Mouse (Mus musculus) heart, adult 18-20 months (tissue): ENCODE results near the gene Satb2. TPM values are rescaled to one million over a fixed set of nuclear protein-coding genes. Genes with fewer than 3 reads are reported as not detected.

Experiments
- DNase-seq, 2 experiments: peaks; one replicate each; pipeline ENCODE4 v3.0.0; 2021 to 2022; ENCODE audit warnings: mixed read lengths in 1 of 2
- total RNA-seq, 2 experiments: library from RNA; stranded (reverse); gene quantifications; 2 replicates each; pipeline ENCODE4 v1.2.3; 2021

The Satb2 gene
- total RNA-seq, 2 experiments from 2014 or later: 0.21 to 0.22 TPM

DNA sequence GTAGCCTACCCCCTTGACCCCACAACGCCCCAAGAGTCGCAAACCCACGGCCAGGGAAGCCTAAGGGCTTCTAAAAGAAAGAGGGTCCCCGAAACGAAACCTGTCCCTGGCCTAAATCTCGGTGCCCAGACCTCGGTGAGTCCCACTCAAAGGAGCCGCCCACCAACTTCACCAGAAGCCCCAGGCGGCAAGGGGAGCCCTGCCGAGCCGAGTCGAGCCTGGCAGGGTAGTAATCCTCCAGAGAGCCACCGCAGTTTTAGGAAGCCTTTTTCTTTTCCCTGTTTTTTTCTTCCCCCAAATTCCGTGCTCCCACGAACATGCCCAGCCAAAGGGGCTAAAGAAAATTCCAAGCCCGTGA, 4.9 kb downstream of the Satb2 start:
- no peak for DNase-seq

DNA sequence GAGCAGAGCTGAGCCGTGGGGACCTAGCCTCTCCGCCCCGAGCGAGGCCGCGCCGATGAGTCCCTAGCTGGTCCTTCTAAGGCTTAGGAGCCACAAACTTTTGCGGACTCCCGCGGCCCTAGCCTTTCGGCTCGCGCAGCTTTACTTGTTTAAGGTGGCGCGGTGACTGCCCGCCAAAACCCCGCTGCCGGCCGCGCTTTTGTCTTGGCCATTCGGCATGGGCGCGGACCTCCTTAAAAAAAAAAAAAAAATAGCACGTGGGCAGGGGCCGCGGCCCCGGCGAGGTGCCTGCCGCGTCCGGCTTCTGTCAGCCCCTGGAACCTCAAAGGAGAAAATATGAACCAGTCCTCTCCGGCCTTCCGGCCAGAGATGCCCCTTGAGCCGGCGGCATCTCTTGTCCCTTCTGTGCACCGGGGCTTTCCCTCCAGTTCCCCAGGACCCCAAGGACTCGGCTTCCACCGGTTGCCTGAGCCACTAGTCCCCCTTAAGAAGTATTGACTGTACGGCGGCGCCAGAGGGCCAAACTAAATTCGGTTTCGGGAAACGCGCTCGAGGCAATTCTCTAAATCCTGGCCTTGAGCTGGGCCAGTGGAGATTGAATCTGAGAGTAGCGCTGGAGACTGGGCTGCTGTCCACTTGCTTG, 5.4 kb downstream of the Satb2 start:
- DNase-seq: peak; percentile 95 to 100

GRCm38 (mm10) chr1:56972251-56972949, 6.0 kb downstream of the Satb2 start:
- DNase-seq: peak; percentile 51 to 55

- no peak for DNase-seq
Measured at GRCm38 (mm10) chr1:56971942-56972250, 6.6 kb downstream of the Satb2 start.

DNA sequence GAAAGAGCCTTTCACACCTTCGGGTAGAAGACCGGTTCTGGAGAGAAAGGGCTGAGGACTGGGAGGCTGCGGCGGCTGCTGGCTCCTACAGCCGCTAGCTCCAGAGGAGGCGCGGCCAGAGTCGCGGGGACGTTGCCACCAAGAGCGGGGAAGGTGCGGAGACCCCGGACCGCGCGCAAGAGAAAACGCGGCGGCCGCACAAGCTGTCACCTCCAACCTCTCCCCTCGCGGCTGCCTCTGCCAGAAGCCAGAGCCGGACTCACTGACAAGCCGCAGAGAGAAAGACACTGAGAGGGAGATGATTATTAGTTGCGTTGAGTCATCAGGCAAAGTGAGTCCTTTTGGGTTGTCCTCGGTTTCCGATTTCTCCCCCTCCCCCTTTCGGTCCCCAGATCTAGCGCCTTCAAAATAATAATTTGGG, 7.0 kb downstream of the Satb2 start:
- peak in 1 of 2 experiments; percentile 41 for DNase-seq

DNA sequence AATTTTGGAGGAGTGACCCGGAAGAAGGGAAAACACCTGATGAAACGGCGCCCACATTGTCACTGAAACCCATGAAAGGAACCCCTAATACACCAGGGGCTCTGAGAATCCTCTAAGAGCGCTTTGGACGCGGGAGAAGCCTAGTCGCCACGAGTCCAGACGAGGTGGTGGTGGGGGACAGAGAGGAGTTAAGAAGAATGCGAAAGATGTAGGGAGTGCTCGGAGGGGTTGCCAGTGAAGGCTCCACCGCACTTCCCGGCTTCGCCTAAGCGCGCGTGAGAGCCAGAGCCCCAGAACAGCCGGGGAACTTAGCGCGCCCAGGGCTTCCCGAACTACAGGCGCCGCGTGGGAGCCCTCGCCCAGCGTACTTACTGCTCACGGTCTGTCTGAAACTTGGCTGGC, 7.7 kb downstream of the Satb2 start:
- DNase-seq: peak in 1 of 2 experiments; percentile 45

DNA sequence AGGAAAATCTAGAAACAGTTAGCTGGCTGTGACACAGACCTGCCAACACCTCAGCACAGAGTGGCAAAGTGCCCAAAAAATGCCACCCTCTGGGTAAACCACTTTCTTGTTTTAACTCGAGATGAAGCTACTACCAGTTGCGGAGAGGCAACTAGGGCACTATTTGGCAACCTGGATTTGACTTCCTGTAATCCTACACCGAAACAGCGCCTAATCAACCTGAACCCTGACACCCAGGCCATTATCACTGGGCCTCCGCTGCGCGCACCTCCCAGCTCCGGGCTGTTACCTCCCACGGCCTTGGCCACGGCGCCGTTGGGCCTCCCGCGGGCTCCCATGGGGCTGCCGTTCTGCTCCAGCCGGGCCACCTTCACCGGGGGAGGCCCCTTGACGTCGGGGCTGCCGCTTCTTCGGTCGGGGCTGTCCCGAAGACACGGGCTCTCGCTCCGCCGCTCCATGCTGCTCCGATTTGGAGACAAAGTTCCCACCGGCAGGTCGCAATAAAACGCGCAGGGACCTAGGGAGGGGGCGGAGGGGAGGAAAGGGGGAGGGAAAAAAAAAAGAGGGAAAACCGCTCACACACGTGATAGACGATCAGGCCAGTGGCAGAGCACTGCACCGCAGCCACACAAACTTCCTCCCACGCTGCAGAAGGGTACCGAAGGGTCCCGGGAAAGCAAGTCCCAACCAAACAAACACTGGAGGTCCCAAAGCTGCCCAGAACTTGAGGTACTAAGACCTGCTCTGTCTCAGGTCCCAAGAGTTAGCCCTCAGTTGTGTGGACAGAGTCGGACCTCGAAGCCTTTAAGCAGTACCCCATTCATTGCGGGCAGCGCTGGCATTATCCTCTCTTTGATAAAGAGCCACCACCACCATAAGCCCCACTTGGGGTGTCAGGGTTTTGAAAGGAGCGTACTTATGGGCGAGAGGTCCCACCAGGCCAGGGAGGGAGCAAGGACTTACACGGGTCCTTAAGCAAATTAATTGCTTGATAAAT, 8.8 kb downstream of the Satb2 start:
- DNase-seq: peak in 1 of 2 experiments; percentile 23

DNA sequence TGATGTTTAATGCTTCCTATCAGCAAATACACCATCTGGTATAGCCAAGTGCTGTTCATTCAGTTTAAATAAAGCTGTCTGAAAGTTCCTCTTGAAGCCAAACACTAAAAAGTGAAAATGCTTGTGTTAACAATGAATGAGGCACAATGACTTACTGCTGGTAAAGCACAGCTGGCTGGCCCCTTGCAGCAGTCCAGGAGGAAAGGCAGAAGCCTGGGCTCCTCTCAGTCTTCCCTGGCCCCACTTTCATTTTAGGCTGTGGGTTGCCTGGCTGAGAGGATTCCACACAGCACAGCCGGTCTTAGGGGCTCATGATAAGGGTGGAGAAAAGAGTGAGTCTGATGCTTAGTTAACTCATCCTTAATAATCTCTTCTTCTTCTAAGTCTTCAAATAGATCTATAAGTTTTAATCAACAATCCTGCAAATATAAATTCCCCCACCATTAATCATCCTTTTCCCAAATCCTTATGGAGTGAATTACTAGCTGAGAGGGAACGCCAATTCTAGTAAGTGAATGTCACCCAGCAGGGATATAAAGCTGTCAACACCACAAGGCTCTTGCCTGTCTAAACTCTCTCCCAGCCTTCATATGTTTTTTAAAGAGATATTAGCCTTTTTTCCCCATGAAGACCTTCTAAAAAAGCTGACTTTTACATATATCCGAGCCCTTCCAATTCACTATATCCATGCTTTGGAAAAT, 12.4 kb downstream of the Satb2 start:
- no peak for DNase-seq

- no peak for DNase-seq
Measured at GRCm38 (mm10) chr1:56964493-56964892, 14.0 kb downstream of the Satb2 start.

DNA sequence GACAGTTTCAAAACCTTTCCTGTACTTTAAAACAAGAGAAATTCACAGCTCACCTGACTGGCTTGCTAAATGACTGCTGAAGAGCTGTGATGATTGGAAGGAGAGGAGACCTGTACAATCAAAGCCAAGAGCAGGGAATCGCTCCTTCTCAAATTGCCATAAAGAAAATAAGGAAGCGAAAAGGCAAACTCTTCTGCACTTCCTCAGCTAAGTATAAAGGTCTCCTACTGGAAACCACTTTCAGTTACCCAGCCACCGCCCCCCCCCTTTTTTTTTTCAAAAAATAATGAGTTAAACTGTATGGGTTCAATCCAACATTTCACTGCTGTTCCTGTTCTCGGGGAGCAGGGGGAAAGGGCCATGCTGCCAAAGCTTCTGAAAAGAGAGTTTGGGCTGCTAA, 15.2 kb downstream of the Satb2 start:
- no peak for DNase-seq

GRCm38 (mm10) chr1:56958996-56959395, 19.5 kb downstream of the Satb2 start:
- no peak for DNase-seq

- no peak for DNase-seq
Measured at GRCm38 (mm10) chr1:56957942-56958341, 20.5 kb downstream of the Satb2 start.

GRCm38 (mm10) chr1:56956811-56957210, 21.6 kb downstream of the Satb2 start:
- no peak for DNase-seq

DNA sequence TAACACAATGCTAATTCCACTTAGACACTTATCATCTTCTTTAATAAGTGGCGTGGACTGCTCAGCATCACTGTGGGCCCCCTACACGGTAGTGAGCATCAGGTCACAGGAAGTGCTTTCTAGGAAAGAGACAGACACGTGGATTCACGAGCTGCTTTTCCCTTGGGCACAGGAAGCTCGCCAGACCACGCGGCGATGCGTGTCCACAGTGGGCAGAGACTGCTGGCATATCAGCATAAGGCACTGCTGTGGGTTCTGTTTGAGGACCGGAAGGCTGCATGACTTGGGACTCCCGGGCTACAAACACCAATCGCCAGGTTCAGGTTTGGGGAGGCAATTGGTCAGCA, 22.7 kb downstream of the Satb2 start:
- DNase-seq: no peak

GRCm38 (mm10) chr1:56955055-56955738, 23.3 kb downstream of the Satb2 start:
- DNase-seq: no peak

DNA sequence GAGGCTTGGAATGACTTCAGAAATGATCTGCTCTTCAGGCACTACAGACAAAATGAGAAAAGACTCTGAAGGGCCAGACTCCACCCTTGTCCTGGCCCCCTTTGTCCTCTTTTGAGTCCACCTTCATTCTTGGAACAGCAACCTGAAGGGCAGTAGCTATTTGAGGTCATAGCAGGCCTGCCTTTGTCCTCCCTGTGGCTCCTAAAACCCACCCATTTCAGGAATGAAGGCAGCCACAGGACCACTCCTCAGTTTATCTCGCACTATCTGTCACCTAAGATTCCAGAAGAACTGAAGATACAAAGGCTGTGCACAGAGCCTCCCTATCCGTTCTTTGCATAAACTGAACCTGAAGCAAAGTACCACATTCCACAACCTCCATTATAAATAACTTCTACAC, 24.9 kb downstream of the Satb2 start:
- no peak for DNase-seq

GRCm38 (mm10) chr1:56951980-56952379, 26.5 kb downstream of the Satb2 start:
- DNase-seq: no peak

GRCm38 (mm10) chr1:56951525-56951924, 26.9 kb downstream of the Satb2 start:
- no peak for DNase-seq

DNA sequence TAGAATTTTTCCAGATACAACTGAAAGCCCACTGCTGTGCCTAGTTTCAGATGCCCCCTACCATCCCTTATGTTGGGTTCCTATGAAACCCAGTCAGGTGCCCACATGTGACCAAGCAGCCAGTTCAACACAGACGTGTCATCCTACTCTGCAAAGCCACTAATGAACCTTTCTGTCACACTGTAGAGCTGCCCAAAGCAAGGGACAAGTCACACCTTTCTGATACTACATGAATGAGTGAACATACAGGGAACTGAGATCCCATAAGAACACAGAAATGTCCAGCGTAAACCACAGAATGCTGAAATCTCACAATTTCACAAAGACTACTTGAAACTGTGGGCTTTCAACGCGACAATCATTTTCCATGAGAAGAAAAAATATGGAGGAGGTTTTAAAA, 39.0 kb downstream of the Satb2 start:
- no peak for DNase-seq

DNA sequence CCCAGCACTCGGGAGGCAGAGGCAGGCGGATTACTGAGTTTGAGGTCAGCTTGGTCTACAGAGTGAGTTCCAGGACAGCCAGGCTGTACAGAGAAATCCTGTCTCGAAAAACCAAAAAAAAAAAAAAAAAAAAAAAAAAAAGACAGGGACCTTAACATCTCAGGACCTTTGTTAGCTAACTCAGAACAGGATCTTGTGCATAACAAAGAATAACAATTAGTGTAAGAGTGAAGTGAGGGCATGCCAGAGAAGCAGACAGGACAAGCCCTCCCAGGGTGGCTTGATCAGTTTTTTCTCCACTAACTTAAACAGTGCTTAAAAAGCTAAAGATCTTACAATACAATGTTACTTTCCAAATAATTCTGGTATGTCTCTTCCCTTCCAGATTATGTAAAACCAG, 40.0 kb downstream of the Satb2 start:
- no peak for DNase-seq

- DNase-seq: no peak
Measured at GRCm38 (mm10) chr1:56936554-56936953, 41.9 kb downstream of the Satb2 start.

DNA sequence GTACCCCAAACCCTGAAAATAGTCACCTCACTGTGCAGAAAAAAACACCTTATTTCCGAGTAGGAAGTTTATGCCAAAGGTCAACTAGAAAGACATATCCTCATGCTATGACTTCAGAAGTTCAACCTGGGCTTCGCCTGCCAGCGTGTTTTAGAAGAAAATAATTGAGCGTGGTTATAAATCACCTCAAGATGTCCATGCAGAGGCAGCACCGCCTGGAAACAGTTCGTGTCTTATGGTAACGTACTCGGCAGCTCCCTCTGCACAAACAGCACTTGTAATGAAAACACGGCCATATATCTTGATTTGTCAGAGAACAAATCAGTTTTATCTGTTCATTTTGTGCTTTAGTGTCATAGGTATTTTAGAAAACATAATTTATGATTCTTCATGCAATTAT, 44.6 kb downstream of the Satb2 start:
- no peak for DNase-seq
